Mouse (Mus musculus): Measurements from ENCODE around the gene Nup43.

The Nup43 gene

GRCm38 (mm10) chr10:7695286-7695685 is 28.0 kb downstream of the Nup43 start:
- peak; percentile 12 to 34 for DNase-seq

DNA sequence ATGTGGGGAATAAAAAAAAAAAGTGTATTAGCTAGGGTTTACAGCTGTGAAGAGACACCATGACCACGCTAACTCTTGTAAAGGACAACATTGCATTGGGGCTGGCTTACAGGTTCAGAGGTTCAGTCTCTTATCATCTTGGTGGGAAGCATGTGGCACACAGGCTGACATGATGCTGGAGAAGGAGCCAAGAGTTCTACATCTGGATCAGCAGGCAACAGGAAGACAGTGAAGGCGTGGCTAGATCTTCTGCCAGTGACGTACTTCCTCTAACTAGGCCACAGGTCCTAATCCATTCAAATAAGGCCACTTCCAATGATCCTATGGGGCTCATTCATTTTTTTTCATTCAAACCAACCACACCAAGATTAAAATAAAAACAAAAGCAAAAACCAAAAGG is 32.8 kb downstream of the Nup43 start:
- no peak for DNase-seq

DNA sequence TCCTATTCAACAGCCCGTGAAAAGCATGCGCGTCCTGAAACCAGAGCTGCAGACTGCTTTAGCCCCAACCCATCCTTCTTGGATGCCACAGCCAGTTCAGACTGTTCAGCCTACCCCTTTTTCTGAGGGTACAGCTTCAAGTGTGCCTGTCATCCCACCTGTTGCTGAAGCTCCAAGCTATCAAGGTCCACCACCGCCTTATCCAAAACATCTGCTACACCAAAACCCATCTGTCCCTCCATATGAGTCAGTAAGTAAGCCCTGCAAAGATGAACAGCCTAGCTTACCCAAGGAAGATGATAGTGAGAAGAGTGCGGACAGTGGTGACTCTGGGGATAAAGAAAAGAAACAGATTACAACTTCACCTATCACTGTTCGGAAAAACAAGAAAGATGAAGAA is 35.3 kb downstream of the Nup43 start:
- no peak for DNase-seq

GRCm38 (mm10) chr10:7710121-7710520 is 42.8 kb downstream of the Nup43 start:
- DNase-seq, result no peak

GRCm38 (mm10) chr10:7712506-7712905 is 45.2 kb downstream of the Nup43 start:
- no peak for DNase-seq

DNA sequence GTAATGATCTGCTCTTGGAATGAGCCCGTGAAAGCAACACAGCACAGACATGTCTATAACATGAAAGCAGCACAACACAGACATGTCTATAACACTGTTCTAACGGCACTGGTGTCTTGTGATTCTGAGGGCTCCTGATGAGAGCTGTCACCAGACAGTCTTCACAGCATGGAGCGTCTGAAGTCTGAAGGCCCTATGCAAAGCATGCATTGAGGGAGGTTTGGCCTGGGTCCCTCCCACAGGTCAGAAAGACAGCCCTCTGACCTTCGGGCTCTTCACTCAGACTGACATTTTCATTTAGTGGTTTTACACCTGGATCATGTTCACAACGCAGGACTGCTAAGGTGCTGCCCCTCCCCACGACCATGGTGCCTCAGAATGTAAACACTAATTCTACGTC is 47.8 kb downstream of the Nup43 start:
- no peak for DNase-seq

DNA sequence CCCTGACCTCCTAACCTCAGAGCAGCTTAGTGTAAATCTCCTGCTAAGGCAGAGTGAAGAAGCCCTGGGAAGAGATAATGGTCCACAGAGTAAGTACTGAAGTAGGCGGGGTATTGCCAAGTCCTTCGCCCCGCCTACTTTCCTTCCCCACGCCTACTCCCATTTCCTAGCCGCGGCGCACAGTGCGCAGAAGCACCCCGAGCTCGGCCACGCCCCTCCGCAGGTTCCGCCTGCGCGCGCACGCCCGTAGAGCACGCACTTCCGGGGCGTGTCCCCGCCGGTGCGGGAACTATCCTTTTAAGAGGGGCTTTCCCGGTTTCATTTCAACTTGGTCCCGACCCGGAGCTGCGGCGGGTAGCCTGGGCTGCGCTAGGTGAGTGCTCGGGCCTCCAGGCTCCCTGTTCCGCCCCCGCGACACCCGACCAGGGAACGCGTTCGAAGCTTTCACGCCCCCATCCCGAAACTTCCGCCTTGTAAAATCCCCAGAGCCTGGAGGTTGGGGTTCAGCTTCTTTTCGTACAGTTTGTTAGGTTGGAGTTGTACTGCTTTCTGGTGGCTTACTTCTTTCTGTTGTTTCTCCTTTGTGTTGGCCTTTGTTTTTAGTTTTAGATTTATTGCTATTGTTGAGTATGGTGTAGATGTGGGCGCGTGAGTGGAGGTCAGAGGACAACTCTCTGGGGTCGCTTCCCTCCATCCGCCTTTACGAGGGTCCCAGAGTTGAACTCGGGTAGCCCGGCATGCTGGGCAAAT is 58.6 kb downstream of the Nup43 start, which contains the start of gene Katna1:
Gene Katna1 (plus strand): TSS at position 250 of the 750 bp plus-strand sequence.
- DNase-seq, result peak; percentile 93 to 95

DNA sequence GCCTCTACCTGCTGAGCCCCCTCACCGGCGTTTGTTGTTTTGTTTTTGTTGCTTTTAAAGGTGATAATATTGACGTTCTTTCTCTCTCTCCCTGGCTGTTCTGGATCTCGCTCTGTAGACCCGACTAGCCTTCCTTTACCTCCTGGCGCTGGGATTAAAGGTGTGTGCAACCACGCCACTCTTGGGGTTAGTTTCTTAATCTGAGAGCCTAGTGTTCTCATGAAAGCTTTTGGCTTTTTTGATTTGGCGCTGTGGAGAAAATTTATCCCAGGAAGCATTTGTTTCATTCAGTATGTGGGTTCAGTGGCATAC is 59.2 kb downstream of the Nup43 start:
- DNase-seq, result no peak

- no peak for DNase-seq
Observed at GRCm38 (mm10) chr10:7727011-7727410, 59.7 kb downstream of the Nup43 start.
